Mouse (Mus musculus) kidney, adult 2 months (tissue): ENCODE data around the gene Gatc.

Source experiments
- CTCF ChIP-seq: fragments of 200-500 bp; conservative IDR thresholded peaks from 2 replicates; pipeline ENCODE4 v1.5.1; 2011; ENCODE audit warnings: low read depth, mild to moderate bottlenecking, control low read depth, low read length, moderate library complexity, mixed read lengths; ENCODE audit not compliant: insufficient read depth, insufficient read length
- POLR2A ChIP-seq: fragments of 200-500 bp; IDR thresholded peaks from one replicate; pipeline ENCODE4 v1.6.1; 2011; ENCODE audit warnings: low read depth, low read length, control low read depth

GRCm38 (mm10) chr5:115364782-115365181 is 23.8 kb upstream of the Gatc start:
- TF ChIP-seq POLR2A (no peak), CTCF (no peak)
